Mouse (Mus musculus): Measurements from ENCODE around the gene Igfn1. TPM values are rescaled to one million over a fixed set of nuclear protein-coding genes. Genes with fewer than 3 reads are reported as not detected.

The Igfn1 gene
- polyA plus RNA-seq, 1 experiment from 2014 or later: 0.04 TPM

DNA sequence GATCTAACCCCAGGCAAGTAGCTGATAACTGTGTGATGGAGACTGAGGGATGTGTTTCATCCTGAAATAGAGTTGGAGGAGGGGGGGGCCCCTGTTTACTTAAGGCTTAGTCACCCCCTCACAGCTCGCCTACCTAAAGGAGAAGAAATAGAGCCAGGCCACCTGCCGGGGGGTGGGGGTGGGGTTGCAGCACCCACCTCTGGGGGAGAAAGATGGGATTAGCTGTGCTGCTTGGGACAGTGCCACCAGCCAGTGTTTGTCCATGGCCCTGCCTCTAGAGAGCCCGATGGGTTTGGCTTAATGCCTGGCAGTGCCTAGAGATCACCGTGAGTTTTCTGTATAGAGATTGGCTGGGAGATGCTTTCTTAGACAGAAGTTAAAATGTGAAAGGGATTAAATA, 34.7 kb upstream of the Igfn1 start:
- peaks cover 6% of the 10 kb centered on the region for H3K4me1 ChIP-seq (ENCODE audit: control insufficient read depth, insufficient read depth, low read length)
- no peak overlapping the region for H3K4me3 ChIP-seq (ENCODE audit: low read depth, low read length)
- H3K36me3 ChIP-seq (ENCODE audit: control insufficient read depth, insufficient read depth, low read length): no peaks in the 10 kb centered on the region
- ATAC-seq (ENCODE audit: low FRiP score) (no peak), DNase-seq (ENCODE audit: low spot score, missing footprints) (no peak)
- H3K4me2 ChIP-seq: no peak overlapping the region
- no peaks in the 10 kb centered on the region for H3K27me3 ChIP-seq (ENCODE audit: control insufficient read depth, insufficient read depth, low read length)
- H3K27ac ChIP-seq (ENCODE audit: low read depth, low read length): no peak overlapping the region
- H3K9ac ChIP-seq (ENCODE audit: low read length): no peak overlapping the region
- no peaks in the 10 kb centered on the region for H3K9me3 ChIP-seq (ENCODE audit: control insufficient read depth, low read length)
- 32% methylated on average over 4 of the region's 4 CpGs for WGBS

DNA sequence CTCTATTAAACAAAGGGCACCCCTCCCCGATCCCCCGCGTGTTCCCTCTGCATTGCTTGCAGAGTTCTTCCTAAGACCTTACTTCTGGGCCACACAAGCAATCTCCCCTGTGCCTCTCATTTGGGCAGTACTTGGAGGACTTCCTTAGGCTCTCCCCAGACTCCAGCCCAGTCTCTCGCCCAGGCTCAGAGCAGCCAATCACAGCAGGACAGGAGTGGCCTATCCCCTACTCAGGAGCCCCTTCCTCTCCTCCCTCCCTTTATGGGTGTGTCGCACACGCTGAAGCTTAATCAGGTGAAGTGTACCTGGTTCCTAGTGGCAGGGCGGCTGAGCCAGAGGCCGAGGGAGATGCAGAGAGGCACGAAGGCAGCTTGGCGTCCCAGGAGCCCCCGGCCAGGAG, 34.3 kb upstream of the Igfn1 start:
- H3K27ac ChIP-seq (ENCODE audit: low read depth, low read length): no peak overlapping the region
- ATAC-seq (ENCODE audit: low FRiP score): 0 out of 2 replicates have a peak, but pooled peaks have one; percentile 50

DNA sequence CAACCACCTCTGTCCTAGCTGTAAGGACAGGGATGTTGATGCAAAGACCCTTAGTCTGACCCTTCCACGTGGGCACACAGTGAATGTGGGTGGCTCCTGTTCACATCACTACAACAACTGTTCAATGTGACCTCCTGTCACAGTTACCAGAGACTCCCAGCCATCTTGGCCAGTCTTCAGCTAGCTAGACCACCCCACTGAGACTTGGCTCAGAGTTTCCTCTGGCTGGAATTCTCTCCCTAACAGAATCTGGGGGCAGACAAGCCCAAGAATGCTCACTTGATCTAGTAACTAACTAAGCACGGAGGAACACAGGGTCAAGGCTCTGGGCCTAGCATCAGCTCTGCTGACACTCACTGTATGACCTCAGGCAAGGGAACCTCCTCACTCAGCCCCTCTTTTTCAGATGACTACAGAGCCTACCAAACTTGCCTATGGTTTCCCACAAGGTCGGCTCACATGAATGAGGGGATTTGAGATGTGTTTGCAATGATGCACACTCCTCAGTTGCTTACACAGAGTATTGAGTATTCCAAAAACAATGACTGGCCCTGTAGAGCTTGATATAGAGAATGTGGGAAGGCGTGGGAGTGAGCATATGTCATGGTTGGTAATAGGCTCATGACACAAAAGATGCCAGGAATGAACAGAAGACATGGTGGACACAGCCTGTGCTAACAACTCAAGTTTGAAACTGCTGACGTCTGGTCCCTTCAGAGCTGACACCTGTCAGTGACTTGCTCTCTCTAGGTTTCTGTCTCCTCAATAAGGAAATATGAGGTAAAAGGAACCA, 32.8 kb upstream of the Igfn1 start:
- 84% methylated on average over 5 of the region's 5 CpGs for WGBS
- Histone ChIP-seq H3K4me1 (ENCODE audit: control insufficient read depth, insufficient read depth, low read length) (peaks cover 6% of the 10 kb centered on the region), H3K9me3 (ENCODE audit: control insufficient read depth, low read length) (no peaks in the 10 kb centered on the region), H3K4me2 (no peak overlapping the region), H3K4me3 (ENCODE audit: low read depth, low read length) (no peak overlapping the region), H3K36me3 (ENCODE audit: control insufficient read depth, insufficient read depth, low read length) (peaks cover 15% of the 10 kb centered on the region), H3K27ac (ENCODE audit: low read depth, low read length) (no peak overlapping the region), H3K27me3 (ENCODE audit: control insufficient read depth, insufficient read depth, low read length) (no peaks in the 10 kb centered on the region), H3K9ac (ENCODE audit: low read length) (no peak overlapping the region)
- DNase-seq (ENCODE audit: low spot score, missing footprints) (no peak), ATAC-seq (ENCODE audit: low FRiP score) (no peak)

More for the DNA sequence above, 34.3 kb upstream of the Igfn1 start:
- Histone ChIP-seq H3K27me3 (ENCODE audit: control insufficient read depth, insufficient read depth, low read length) (no peaks in the 10 kb centered on the region), H3K9me3 (ENCODE audit: control insufficient read depth, low read length) (no peaks in the 10 kb centered on the region), H3K36me3 (ENCODE audit: control insufficient read depth, insufficient read depth, low read length) (peaks cover 2% of the 10 kb centered on the region; the same call in 1 of the 2 replicates), H3K4me1 (ENCODE audit: control insufficient read depth, insufficient read depth, low read length) (peaks cover 6% of the 10 kb centered on the region), H3K4me3 (ENCODE audit: low read depth, low read length) (no peak overlapping the region), H3K9ac (ENCODE audit: low read length) (no peak overlapping the region), H3K4me2 (no peak overlapping the region)
- 16% methylated on average over 11 of the region's 11 CpGs for WGBS
- no peak for DNase-seq (ENCODE audit: low spot score, missing footprints)

DNA sequence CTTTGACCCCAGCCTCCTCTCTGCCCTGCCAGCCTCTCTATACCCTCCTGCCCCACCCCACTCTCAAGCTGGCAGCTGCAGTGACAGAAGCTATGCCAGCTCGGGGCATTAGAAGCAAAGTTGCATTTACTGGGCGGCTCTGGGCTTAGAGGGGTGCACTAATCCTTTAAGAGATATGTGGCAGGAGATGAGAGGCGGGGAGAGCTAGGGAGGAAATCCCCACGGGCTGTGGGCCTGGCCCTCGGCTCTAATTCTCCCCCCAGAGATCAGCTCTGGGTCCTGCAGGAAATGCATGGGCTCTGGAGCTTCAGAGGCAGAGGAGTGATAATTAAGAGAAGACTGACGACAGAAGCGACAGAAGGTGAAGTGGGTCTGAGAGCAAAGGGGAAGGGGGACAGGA, 26.8 kb upstream of the Igfn1 start:
- no peaks in the 10 kb centered on the region for H3K27me3 ChIP-seq (ENCODE audit: control insufficient read depth, insufficient read depth, low read length)
- no peak overlapping the region for H3K9ac ChIP-seq (ENCODE audit: low read length)
- peaks cover 10% of the 10 kb centered on the region for H3K4me1 ChIP-seq (ENCODE audit: control insufficient read depth, insufficient read depth, low read length)
- WGBS: 65% methylated on average over 7 of the region's 7 CpGs
- no peaks in the 10 kb centered on the region for H3K9me3 ChIP-seq (ENCODE audit: control insufficient read depth, low read length)
- no peak for DNase-seq (ENCODE audit: low spot score, missing footprints)
- peaks cover 27% of the 10 kb centered on the region for H3K36me3 ChIP-seq (ENCODE audit: control insufficient read depth, insufficient read depth, low read length)
- no peak overlapping the region for H3K4me3 ChIP-seq (ENCODE audit: low read depth, low read length)
- H3K27ac ChIP-seq (ENCODE audit: low read depth, low read length): no peak overlapping the region
- no peak for ATAC-seq (ENCODE audit: low FRiP score)
- no peak overlapping the region for H3K4me2 ChIP-seq

DNA sequence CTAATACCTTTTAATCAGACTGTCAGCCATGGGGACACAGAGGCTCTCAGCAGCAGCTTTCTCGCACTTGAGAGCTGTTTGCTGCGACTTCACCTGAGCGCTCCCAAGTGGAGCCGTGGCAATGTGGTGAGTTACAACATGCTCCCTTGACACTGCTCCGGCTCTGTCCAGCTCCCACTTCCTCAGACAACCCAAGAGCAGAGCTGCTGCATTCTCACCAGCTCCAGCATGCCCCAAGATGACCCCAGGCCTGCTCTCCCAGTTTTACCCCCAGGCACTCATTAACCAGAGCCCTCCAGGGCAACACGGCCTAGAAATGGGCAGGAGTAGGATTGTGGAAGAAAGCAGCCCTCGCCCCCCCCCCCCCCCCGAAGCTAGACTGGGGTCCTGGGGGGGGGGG, 25.6 kb upstream of the Igfn1 start:
- Histone ChIP-seq H3K4me2 (no peak overlapping the region), H3K27ac (ENCODE audit: low read depth, low read length) (no peak overlapping the region), H3K36me3 (ENCODE audit: control insufficient read depth, insufficient read depth, low read length) (peaks cover 29% of the 10 kb centered on the region), H3K9me3 (ENCODE audit: control insufficient read depth, low read length) (no peaks in the 10 kb centered on the region), H3K27me3 (ENCODE audit: control insufficient read depth, insufficient read depth, low read length) (no peaks in the 10 kb centered on the region), H3K9ac (ENCODE audit: low read length) (no peak overlapping the region), H3K4me1 (ENCODE audit: control insufficient read depth, insufficient read depth, low read length) (peaks cover 10% of the 10 kb centered on the region), H3K4me3 (ENCODE audit: low read depth, low read length) (no peak overlapping the region)
- no peak for ATAC-seq (ENCODE audit: low FRiP score)
- DNase-seq (ENCODE audit: low spot score, missing footprints): no peak
- 89% methylated on average over 6 of the region's 8 CpGs for WGBS

DNA sequence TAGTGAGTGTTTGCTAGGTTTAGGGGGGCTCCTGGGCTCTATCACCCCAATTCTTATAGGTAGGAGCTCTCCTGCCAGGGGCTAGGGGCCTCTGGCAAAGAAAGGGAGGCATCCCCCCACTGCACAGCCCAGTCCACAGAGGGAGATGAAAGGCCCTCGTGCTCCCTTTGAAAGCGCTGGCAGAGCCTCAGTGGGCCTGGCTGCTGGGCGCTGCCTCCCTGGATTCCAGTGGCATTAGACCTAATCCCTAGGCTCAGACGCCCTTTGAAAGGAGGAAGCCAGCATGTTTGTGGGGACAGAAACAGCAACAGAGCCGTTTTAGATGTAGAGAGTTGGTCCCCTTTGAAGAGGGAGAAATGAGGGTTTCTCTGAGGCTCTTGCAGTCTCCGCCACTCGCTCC, 24.1 kb upstream of the Igfn1 start:
- DNase-seq (ENCODE audit: low spot score, missing footprints) (no peak), ATAC-seq (ENCODE audit: low FRiP score) (peak; percentile 60; the same call in 1 of the 2 replicates)
- 0 out of 2 replicates have a peak overlapping the region, but pooled peaks have one; percentile 5 for H3K9ac ChIP-seq (ENCODE audit: low read length)
- H3K4me3 ChIP-seq (ENCODE audit: low read depth, low read length): no peak overlapping the region
- peak overlapping the region; percentile 35 for H3K27ac ChIP-seq (ENCODE audit: low read depth, low read length)
- H3K4me2 ChIP-seq: no peak overlapping the region
- H3K27me3 ChIP-seq (ENCODE audit: control insufficient read depth, insufficient read depth, low read length): no peaks in the 10 kb centered on the region
- no peaks in the 10 kb centered on the region for H3K9me3 ChIP-seq (ENCODE audit: control insufficient read depth, low read length)
- H3K4me1 ChIP-seq (ENCODE audit: control insufficient read depth, insufficient read depth, low read length): peaks cover 10% of the 10 kb centered on the region
- 22% methylated on average over 7 of the region's 7 CpGs for WGBS
- peaks cover 28% of the 10 kb centered on the region for H3K36me3 ChIP-seq (ENCODE audit: control insufficient read depth, insufficient read depth, low read length)

DNA sequence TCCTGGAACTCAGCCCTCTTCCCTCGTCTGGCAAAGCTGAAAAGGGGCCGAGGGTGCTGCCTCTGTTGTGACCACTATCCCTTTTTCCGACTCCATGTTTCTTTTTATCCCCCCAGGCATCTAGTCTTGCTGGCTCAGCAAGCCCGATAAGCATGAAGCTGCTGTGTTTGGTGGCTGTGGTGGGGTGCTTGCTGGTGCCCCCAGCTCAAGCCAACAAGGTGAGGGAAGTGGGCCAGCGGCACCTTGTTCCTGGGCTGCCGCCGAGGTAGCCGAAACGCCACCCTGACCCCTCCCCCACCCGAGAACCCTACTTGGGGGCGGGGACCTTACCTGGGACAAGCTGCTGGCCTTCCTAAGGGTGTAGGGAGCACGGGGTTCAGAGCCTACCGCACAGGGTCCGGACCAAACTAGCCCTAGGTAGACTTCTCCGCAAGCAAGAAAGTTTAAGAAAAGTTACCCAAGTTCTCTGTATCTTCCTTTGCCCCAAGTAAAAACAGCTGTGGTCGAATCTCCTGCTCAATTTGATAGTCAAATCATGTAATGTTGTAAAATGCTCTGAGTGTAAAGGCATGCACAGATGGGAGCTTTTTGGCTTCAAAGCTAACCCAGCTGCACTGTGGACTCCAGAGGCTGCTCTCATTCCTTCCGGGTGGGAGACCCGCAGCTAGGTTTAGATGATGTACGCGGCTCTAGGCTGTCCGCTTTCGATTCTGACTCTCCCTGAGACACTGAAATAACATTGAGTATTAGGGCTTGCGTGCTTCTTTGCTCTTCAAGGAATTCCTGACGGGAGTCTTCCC, 12.4 kb upstream of the Igfn1 start:
- DNase-seq (ENCODE audit: low spot score, missing footprints) (peak; percentile 92), ATAC-seq (ENCODE audit: low FRiP score) (peak; percentile 43)
- H3K9me3 ChIP-seq (ENCODE audit: control insufficient read depth, low read length): no peaks in the 10 kb centered on the region
- peak overlapping the region; percentile 76 for H3K4me3 ChIP-seq (ENCODE audit: low read depth, low read length)
- H3K27ac ChIP-seq (ENCODE audit: low read depth, low read length): 0 out of 2 replicates have a peak overlapping the region, but pooled peaks have one; percentile 10
- H3K27me3 ChIP-seq (ENCODE audit: control insufficient read depth, insufficient read depth, low read length): no peaks in the 10 kb centered on the region
- H3K4me2 ChIP-seq: peak overlapping the region; percentile 55
- H3K9ac ChIP-seq (ENCODE audit: low read length): peak overlapping the region; percentile 91
- peaks cover 13% of the 10 kb centered on the region for H3K4me1 ChIP-seq (ENCODE audit: control insufficient read depth, insufficient read depth, low read length)
- 9% methylated on average over 24 of the region's 24 CpGs for WGBS
- no peaks in the 10 kb centered on the region; the same call in 1 of the 2 replicates for H3K36me3 ChIP-seq (ENCODE audit: control insufficient read depth, insufficient read depth, low read length)

DNA sequence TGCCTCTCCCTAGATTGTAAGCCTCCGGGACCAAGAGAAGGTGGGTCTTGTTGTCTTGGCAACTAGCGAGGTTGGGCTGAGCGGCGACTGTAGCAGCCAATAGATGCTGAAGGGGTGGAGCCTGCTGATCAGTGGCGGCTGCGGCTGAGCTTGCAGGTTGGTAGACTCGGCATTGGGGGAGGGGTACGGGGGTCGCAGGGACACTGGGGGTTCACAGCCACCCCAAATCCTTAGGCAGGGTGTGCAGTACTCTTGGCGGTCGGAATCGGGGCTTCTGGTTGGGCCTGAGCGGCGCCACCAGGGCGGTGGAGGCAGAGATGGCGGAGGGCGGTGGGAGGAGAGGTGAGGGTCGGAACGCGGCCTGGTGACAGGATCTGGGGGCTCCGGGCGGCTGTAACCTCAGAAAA, 11.8 kb upstream of the Igfn1 start:
- H3K27ac ChIP-seq (ENCODE audit: low read depth, low read length): peak overlapping the region; percentile 10; the same call in 1 of the 2 replicates
- peak; percentile 99 for ATAC-seq (ENCODE audit: low FRiP score)
- under 1% methylated on average over 22 of the region's 22 CpGs for WGBS

More for the DNA sequence above, 11.8 kb upstream of the Igfn1 start:
- Histone ChIP-seq H3K4me3 (ENCODE audit: low read depth, low read length) (peak overlapping the region; percentile 76), H3K9me3 (ENCODE audit: control insufficient read depth, low read length) (no peaks in the 10 kb centered on the region), H3K9ac (ENCODE audit: low read length) (peak overlapping the region; percentile 91), H3K4me1 (ENCODE audit: control insufficient read depth, insufficient read depth, low read length) (peaks cover 13% of the 10 kb centered on the region), H3K36me3 (ENCODE audit: control insufficient read depth, insufficient read depth, low read length) (no peaks in the 10 kb centered on the region; the same call in 1 of the 2 replicates), H3K4me2 (peak overlapping the region; percentile 55), H3K27me3 (ENCODE audit: control insufficient read depth, insufficient read depth, low read length) (no peaks in the 10 kb centered on the region)
- peak; percentile 99 for DNase-seq (ENCODE audit: low spot score, missing footprints)
